Mouse (Mus musculus) v-Abl transformed pro-B cells (cell line): Measurements from ENCODE around the gene Spint5.
"Not testable (repeated sequence)": the region's sequence is repeated elsewhere in the genome, so short reads cannot be mapped to it uniquely, and the experiment has no call there.

ENCODE experiments used
- in situ Hi-C, 2 experiments: fragments of 400-800 bp; cut with MboI; formaldehyde crosslinking; loops; one replicate each; pipeline ENCODE4 v1.15.1; 2025; ENCODE audit not compliant: unreplicated experiment in 2 of 2

Gene Spint5

GRCm38 (mm10) chr2:164715005-164715404 lies at the start of gene Spint5:
Gene Spint5 (plus strand): TSS chr2:164715305.
- in situ Hi-C loops = no loop called here

DNA sequence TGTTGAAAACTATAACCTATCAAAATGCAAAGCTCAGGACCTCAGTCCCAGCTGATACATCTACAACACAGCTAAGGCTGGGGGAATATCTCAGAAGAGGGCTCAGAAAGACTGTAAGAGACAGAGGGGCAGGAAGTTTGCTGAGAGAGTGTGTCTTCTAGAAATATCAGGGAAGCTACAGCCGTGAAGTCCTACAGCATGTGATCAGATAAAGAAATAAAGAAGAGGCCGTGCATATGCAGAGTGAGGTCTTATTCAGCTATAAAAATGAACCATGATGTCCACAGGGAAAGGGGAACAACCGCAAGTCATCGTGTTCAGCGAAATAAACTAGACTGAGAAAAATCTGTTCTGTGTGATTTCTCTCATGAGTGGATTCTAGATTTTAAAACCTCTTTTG lies 44.8 kb upstream of the Spint5 start:
- in situ Hi-C loops = loop anchor here in 1 of 2 experiments (10.0 kb wide), 2 partner anchors 55 to 125 kb away; no protein-coding TSS in a partner anchor

GRCm38 (mm10) chr2:164670938-164671337 lies 44.2 kb upstream of the Spint5 start:
- in situ Hi-C loops = loop anchor here in 1 of 2 experiments (10.0 kb wide), 2 partner anchors 54 to 124 kb away; no protein-coding TSS in a partner anchor

- in situ Hi-C loops = loop anchor here in 1 of 2 experiments (10.0 kb wide), 2 partner anchors 51 to 121 kb away; no protein-coding TSS in a partner anchor
These were observed 41.1 kb upstream of the Spint5 start, which contains the start of gene Wfdc11 for GRCm38 (mm10) chr2:164673987-164674386. Gene Wfdc11 (minus strand): TSS chr2:164674087.

DNA sequence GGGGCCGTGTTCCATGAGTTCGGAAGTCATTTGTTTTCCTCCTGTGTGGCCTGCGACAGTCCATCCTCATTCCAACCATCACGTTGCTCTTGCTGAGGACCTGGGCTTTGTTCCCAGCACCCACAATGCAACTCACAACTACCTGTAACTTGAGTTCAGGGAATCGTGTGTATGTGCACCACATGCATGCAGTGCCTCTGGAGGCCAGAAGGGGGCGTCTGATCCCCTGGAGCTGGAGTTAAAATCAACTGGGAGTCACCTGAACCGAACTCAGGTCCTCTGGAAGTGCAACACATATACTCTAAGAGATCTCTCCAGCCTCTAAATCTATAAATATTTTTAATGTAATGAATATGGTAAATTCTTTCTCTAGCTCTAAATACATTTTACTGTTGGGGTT lies 39.0 kb upstream of the Spint5 start:
- in situ Hi-C loops = loop anchor here (5.0 to 10.0 kb wide), 3 partner anchors 49 to 121 kb away; no protein-coding TSS in a partner anchor

DNA sequence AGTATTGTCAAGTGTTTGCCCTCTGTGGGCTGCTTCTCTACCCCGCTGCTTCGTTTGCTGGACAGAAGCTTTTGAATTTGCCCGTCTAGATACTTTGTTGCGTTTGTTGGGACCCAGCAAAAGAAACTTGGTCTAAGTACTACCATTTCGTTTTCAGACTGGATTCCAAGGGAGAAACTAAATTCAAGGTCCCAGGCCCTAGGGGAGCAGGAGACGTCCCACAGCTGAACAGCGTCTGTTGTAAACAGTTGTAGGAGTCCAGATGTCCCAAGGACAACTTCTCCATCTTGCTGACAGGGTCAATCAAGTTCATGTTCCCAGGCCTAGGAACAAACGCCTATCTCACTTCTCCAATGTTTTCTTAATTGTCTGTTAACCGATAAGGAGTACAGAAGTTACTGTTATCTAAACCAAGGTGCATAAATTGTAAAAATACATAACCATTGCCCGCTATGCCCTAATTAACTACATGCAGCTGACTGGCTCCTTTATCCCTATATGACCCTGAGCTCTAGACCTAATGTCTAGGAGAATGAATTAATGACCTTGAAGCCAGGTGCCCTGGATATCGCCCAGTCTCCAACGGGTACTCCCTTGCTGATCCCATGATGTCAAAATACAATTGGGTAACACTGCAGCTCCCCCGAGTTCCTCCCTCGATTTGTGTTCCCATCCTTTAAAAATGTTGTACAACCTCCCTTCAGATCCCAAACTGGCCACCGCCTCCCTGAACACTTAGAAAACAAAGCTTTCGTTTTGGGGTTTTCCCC lies 38.0 kb upstream of the Spint5 start:
- in situ Hi-C loops = loop anchor here (5.0 to 10.0 kb wide), 3 partner anchors 48 to 120 kb away; no protein-coding TSS in a partner anchor

DNA sequence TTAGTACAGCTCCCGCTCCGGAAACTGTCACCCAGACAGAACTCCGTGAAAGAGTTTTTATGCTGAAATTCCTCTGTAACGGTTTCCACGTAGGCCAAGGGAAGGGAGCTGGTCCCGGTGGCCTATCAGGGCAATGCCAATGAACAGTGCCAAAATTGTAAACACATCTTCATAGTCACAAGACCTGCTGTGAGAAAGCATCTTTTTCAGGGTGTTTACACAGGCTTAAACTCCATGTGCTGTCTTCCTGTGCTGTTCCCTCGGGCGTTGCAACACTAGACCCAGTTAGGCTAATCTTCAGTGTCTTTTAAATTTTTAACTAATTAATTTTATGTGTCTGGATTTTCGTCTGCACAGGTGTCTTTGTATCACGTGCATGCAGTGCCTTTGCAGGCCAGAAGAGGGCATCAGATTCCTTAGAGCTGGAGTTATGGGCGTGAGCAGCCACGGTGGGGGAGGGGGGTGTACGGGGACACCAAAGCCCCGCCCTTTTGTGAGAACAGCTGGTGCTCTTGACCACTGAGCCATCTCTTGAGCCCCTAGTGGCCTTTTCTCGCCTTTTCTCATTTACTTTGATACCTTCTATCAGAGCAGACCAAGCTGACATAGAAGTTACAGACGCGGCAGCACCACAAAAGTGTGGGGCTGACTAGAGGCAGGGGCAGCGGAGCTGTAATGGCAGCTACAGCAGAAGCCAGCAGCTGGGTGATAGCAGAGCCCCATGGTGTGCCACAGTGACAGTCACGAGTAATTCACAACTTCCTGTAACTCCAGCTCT lies 36.1 kb upstream of the Spint5 start:
- in situ Hi-C loops = loop anchor here (5.0 to 10.0 kb wide), 3 partner anchors 46 to 118 kb away; no protein-coding TSS in a partner anchor

DNA sequence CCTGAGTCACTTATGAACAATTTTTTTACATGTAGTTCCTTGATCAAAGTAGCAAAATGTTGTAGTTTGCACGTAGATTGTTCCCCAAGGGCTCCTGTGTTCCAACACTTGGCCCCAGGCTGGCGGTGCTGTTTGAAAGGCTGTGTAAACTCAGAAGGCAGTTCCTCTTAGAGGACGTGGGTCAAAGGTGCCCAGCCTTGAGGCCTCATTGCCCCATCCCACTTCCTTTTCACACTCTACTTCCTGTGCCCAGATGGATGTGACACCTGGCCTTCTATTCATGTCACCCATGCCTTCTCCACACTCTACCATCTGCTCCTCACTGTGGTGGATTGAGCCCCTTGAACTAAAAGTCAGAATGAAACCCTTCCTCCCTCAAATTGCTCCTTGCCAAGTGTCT lies 35.2 kb upstream of the Spint5 start:
- in situ Hi-C loops = loop anchor here (5.0 to 10.0 kb wide), 3 partner anchors 45 to 117 kb away; no protein-coding TSS in a partner anchor

DNA sequence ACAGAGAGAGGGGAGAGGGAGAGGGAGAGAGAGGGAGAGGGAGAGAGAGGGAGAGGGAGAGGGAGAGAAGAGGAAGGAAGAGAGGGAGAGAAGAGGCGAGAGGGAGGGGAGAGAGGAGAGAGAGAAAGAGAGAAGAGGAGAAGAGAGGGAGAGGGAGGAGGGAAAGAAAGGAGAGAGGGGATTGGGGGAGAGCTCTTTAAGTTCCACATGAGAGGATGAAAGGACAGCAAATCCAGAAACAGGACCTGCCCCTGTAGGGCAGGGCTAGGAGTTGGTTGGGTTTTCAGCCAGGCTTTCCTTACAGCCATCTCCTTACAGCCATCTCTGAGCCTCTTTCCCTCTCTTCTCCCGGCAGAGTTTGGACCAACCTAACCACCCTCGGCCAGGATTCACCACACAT lies 30.3 kb upstream of the Spint5 start, which contains the start of gene Wfdc13:
Wfdc13 (plus strand) TSS at position 301 of the 400 bp plus-strand sequence.
- in situ Hi-C loops = no loop called here

DNA sequence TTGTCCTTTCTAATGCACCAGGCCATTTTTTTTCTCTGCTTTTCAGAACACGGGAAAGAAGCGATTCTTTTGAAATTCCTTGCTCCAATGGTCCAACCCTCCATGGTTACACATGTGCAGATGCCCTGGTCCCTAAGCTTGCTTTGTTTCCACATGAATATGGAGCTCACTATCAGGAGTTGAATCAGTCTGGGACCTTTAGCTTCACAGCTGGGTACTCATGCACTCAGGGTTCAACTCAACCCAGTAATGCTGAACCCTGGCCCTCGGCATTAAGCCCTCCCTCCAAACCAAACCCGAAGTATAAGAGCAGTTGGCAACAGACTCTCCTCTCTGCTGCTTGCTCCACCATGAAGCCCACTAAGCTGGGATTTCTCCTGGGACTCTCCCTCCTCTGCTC lies 16.9 kb upstream of the Spint5 start, which contains the start of gene Spint4:
Spint4 (plus strand) TSS at position 301 of the 400 bp plus-strand sequence.
- in situ Hi-C loops = no loop called here

- in situ Hi-C loops = no loop called here
These were observed 14.1 kb upstream of the Spint5 start for GRCm38 (mm10) chr2:164700959-164701358.

GRCm38 (mm10) chr2:164701761-164702160 lies 13.3 kb upstream of the Spint5 start:
- in situ Hi-C loops = no loop called here

GRCm38 (mm10) chr2:164704235-164704634 lies 10.9 kb upstream of the Spint5 start:
- in situ Hi-C loops = no loop called here

GRCm38 (mm10) chr2:164705328-164705727 lies 9.8 kb upstream of the Spint5 start:
- in situ Hi-C loops = no loop called here

- in situ Hi-C loops = no loop called here
These were observed 9.1 kb upstream of the Spint5 start for GRCm38 (mm10) chr2:164705991-164706390.

GRCm38 (mm10) chr2:164716194-164716786 lies 1.2 kb downstream of the Spint5 start:
- in situ Hi-C loops = not testable (repeated sequence)

- in situ Hi-C loops = loop anchor here (5.0 to 10.0 kb wide), 5 partner anchors 48 to 311 kb away; partner anchors contain the start of genes Eppin (in 2 of the 2) and Wfdc11 (in 1 of the 2)
These were observed 8.2 kb downstream of the Spint5 start for GRCm38 (mm10) chr2:164723276-164723675.

DNA sequence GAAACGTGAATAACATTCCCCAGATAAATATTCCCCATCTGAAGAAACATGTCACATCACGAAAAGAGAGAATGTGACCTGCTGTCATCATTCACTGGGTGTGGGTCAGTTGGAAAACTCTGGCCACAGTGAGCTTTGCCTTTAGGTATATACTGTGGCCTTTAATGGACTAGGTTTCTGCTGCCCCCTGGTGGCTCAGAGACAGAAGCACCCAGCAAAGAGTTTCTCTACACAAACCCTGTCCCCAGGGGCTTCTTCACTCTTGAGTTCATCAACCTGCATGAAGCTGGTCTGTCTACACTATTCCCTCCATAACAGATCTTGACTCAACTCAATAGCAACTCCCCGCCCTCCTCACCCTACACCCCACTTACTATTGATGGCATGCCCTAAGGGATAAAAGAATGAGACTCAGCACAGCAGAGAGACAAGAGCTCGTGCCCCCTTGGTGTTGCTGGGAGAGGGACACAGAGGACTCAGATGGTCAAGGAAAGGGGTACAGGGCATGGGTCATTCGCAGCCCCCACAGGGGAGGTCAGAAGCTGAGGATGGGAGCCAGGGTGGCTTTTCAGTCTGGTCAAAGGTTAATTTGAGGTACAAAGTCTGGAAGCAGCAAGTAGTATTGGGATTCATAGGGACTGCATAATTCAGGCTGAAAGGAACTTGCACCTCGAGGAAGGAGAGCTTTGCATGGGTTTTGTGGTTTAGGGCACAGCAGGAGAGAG lies 11.0 kb downstream of the Spint5 start:
- in situ Hi-C loops = loop anchor here (5.0 to 10.0 kb wide), 5 partner anchors 51 to 309 kb away; partner anchors contain the start of genes Eppin (in 1 of the 2), Sys1 (in 1 of the 2) and Wfdc11 (in 1 of the 2)

DNA sequence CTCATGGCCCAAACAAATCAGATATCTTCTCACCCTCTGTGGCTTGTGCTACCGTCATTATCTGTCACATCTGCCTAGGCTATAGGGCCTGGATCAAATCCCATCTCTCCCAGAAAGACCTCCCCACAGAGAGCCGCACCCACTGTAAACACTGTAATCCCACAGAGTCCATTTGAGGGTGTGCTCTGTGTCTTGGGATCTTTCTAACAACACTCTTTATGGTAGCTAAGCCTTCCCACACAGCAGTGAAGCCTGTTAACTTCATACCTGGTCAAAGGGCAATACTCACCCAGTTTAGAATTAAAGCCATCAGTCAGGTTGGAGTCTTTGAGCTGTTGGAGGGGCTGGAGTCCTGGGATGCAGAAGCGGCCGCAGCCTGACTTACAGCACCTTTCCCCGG lies 16.6 kb downstream of the Spint5 start:
- in situ Hi-C loops = no loop called here

DNA sequence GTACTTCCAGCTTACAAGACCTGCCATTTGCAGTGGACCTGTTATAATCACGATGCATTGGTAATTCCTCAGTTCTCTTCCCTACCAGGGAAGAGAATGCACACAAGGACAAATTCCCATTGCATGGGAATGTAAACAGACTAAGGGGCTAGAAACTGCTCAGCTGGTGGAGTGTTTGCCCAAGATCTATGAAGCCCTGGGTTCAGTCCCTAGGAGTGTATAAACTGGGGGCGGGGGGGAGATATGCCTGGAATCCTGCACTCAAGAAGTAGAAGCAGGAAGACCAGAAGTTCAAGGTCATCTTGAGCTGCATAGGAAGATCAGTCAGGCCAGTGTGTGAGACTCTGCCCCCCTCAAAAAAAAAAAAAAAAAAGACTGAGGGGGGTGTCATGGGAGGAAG lies 18.2 kb downstream of the Spint5 start:
- in situ Hi-C loops = no loop called here
